Mouse (Mus musculus): Measurements from ENCODE around the gene Atp6v0e2. TPM values are rescaled to one million over a fixed set of nuclear protein-coding genes. Genes with fewer than 3 reads are reported as not detected.

Atp6v0e2 gene
- polyA plus RNA-seq, 1 experiment, result 5.1 TPM

- Histone ChIP-seq H3K4me2 (ENCODE audit: low read depth) (no peak overlapping the region), H3K4me3 (no peak overlapping the region), H3K79me2 (ENCODE audit: control insufficient read depth, insufficient read depth) (no peaks in the 10 kb centered on the region), H3ac (ENCODE audit: control insufficient read depth, insufficient read length) (no peak overlapping the region), H3K36me3 (ENCODE audit: control insufficient read depth, insufficient read depth) (no peaks in the 10 kb centered on the region), H3K27me3 (ENCODE audit: control insufficient read depth, insufficient read depth, insufficient read length) (no peaks in the 10 kb centered on the region)
- TF ChIP-seq POLR2A (IDR thresholded peaks at IDR 0.05; ENCODE audit: insufficient read length, low read depth), result no peak
- TF ChIP-seq SRF (IDR thresholded peaks at IDR 0.05; ENCODE audit: control insufficient read depth, insufficient read length, low read depth), result no peak
These were observed 44.2 kb upstream of the Atp6v0e2 start for GRCm38 (mm10) chr6:48493136-48493730.

- Histone ChIP-seq H3K36me3 (ENCODE audit: control insufficient read depth, insufficient read depth) (no peaks in the 10 kb centered on the region), H3ac (ENCODE audit: control insufficient read depth, insufficient read length) (no peak overlapping the region), H3K4me3 (no peak overlapping the region), H3K4me2 (ENCODE audit: low read depth) (no peak overlapping the region), H3K27me3 (ENCODE audit: control insufficient read depth, insufficient read depth, insufficient read length) (no peaks in the 10 kb centered on the region), H3K79me2 (ENCODE audit: control insufficient read depth, insufficient read depth) (no peaks in the 10 kb centered on the region)
- TF ChIP-seq TCF3 (IDR thresholded peaks at IDR 0.05; ENCODE audit: insufficient read length, low read depth) (no peak), CEBPB (IDR thresholded peaks at IDR 0.05; ENCODE audit: insufficient read depth, poor library complexity, severe bottlenecking) (no peak), MAX (IDR thresholded peaks at IDR 0.05; ENCODE audit: low read depth) (no peak), USF1 (IDR thresholded peaks at IDR 0.05; ENCODE audit: low read depth) (no peak), POLR2A (IDR thresholded peaks at IDR 0.05; ENCODE audit: insufficient read length, low read depth) (no peak), TCF12 (IDR thresholded peaks at IDR 0.05; ENCODE audit: insufficient read depth, poor library complexity, severe bottlenecking) (no peak), POLR2AphosphoS2 (IDR thresholded peaks at IDR 0.05; ENCODE audit: insufficient read length, low read depth) (no peak), E2F4 (IDR thresholded peaks at IDR 0.05; ENCODE audit: insufficient read depth) (no peak), SRF (IDR thresholded peaks at IDR 0.05; ENCODE audit: control insufficient read depth, insufficient read length, low read depth) (no peak), MYOD1 (IDR thresholded peaks at IDR 0.05; ENCODE audit: control insufficient read depth in 1 of 3, insufficient read length in 2 of 3, low read depth in 2 of 3) (no peak), REST (IDR thresholded peaks at IDR 0.05; ENCODE audit: insufficient read depth, insufficient read length) (no peak), MYOG (IDR thresholded peaks at IDR 0.05; ENCODE audit: control insufficient read depth in 1 of 3, insufficient read depth in 1 of 3, insufficient read length in 2 of 3, low read depth in 2 of 3) (no peak)
These were observed 39.9 kb upstream of the Atp6v0e2 start for GRCm38 (mm10) chr6:48497521-48497920.

- Histone ChIP-seq H3K4me3 (peak overlapping the region; percentile 54), H3K36me3 (ENCODE audit: control insufficient read depth, insufficient read depth) (no peaks in the 10 kb centered on the region), H3ac (ENCODE audit: control insufficient read depth, insufficient read length) (no peak overlapping the region), H3K27me3 (ENCODE audit: control insufficient read depth, insufficient read depth, insufficient read length) (no peaks in the 10 kb centered on the region), H3K79me2 (ENCODE audit: control insufficient read depth, insufficient read depth) (peaks cover 6% of the 10 kb centered on the region), H3K4me2 (ENCODE audit: low read depth) (peak overlapping the region; percentile 15)
- TF ChIP-seq MYOD1 (IDR thresholded peaks at IDR 0.05; ENCODE audit: control insufficient read depth in 1 of 3, insufficient read length in 2 of 3, low read depth in 2 of 3) (no peak), E2F4 (IDR thresholded peaks at IDR 0.05; ENCODE audit: insufficient read depth) (no peak), MYOG (IDR thresholded peaks at IDR 0.05; ENCODE audit: control insufficient read depth in 1 of 3, insufficient read depth in 1 of 3, insufficient read length in 2 of 3, low read depth in 2 of 3) (no peak), CEBPB (IDR thresholded peaks at IDR 0.05; ENCODE audit: insufficient read depth, poor library complexity, severe bottlenecking) (no peak), TCF3 (IDR thresholded peaks at IDR 0.05; ENCODE audit: insufficient read length, low read depth) (no peak), MAX (IDR thresholded peaks at IDR 0.05; ENCODE audit: low read depth) (no peak), REST (IDR thresholded peaks at IDR 0.05; ENCODE audit: insufficient read depth, insufficient read length) (no peak), POLR2AphosphoS2 (IDR thresholded peaks at IDR 0.05; ENCODE audit: insufficient read length, low read depth) (no peak)
These were observed 33.6 kb upstream of the Atp6v0e2 start for GRCm38 (mm10) chr6:48503847-48504240.

DNA sequence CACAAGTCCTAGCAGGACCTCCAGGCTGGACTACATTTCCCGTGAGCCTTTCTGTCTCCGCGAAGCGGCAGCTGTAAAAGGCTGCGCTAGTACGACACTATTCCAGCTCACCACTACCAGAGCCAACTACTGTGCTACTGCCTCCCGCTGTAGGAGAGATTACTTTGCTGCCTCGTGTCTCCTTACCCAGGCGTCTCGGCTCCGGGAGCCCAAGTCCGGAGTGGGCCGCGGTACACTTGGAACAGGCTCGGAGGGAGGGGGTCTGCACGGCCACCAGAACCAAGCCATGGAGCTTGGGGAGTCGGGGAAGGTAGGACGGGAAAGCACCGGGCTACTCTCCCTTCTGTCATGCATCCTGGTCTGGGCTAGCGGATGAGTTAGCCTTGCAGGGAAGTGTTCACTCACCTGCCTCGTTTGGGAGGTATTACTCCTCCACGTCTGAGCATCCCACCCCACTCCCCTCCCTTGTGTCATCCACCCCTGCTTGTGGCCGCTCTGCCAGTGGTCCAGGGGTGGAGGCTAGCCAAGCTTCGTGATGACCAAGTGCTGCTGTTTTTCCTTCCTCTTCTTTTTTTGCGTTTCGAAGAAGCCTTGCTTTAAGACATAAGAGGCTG, 33.1 kb upstream of the Atp6v0e2 start:
- TF ChIP-seq CEBPB (IDR thresholded peaks at IDR 0.05; ENCODE audit: insufficient read depth, poor library complexity, severe bottlenecking), result no peak
- no peak for TF ChIP-seq MAX (IDR thresholded peaks at IDR 0.05; ENCODE audit: low read depth)
- TF ChIP-seq REST (IDR thresholded peaks at IDR 0.05; ENCODE audit: insufficient read depth, insufficient read length), result no peak
- TF ChIP-seq TCF12 (IDR thresholded peaks at IDR 0.05; ENCODE audit: insufficient read depth, poor library complexity, severe bottlenecking), result no peak
- TF ChIP-seq USF1 (IDR thresholded peaks at IDR 0.05; ENCODE audit: low read depth), result no peak
- TF ChIP-seq E2F4 (IDR thresholded peaks at IDR 0.05; ENCODE audit: insufficient read depth), result no peak
- TF ChIP-seq MYOD1 (IDR thresholded peaks at IDR 0.05; ENCODE audit: control insufficient read depth in 1 of 3, insufficient read length in 2 of 3, low read depth in 2 of 3), result peak in 1 of 3 experiments; percentile 32
- peak in 2 of 3 experiments; percentile 9 to 25 for TF ChIP-seq MYOG (IDR thresholded peaks at IDR 0.05; ENCODE audit: control insufficient read depth in 1 of 3, insufficient read depth in 1 of 3, insufficient read length in 2 of 3, low read depth in 2 of 3)
- TF ChIP-seq SRF (IDR thresholded peaks at IDR 0.05; ENCODE audit: control insufficient read depth, insufficient read length, low read depth), result no peak
- peak; percentile 72 for TF ChIP-seq POLR2A (IDR thresholded peaks at IDR 0.05; ENCODE audit: insufficient read length, low read depth)
- no peak for TF ChIP-seq TCF3 (IDR thresholded peaks at IDR 0.05; ENCODE audit: insufficient read length, low read depth)
- TF ChIP-seq POLR2AphosphoS2 (IDR thresholded peaks at IDR 0.05; ENCODE audit: insufficient read length, low read depth), result peak; percentile 76
- H3K4me3 ChIP-seq, result peak overlapping the region; percentile 54

DNA sequence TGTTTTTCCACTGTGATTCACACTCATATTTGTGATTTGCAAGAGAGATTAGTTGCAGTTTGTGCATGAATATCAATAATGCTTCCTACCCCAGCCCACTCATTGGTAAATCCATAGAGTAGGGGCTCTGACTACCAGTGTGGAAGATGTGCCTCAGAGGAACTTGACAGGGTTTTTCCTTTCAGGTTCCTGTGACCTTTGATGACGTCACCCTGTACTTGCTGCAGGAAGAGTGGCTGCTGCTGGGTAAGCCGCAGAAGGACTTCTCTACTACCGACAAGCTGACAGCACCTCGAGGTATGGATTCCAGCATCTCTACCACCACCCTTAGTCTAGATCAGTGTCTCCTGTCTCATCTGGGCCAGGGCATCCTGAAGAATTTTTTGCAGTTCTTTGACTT, 29.3 kb upstream of the Atp6v0e2 start:
- Histone ChIP-seq H3K79me2 (ENCODE audit: control insufficient read depth, insufficient read depth) (peaks cover 6% of the 10 kb centered on the region), H3K4me3 (no peak overlapping the region), H3K27me3 (ENCODE audit: control insufficient read depth, insufficient read depth, insufficient read length) (no peaks in the 10 kb centered on the region), H3K4me2 (ENCODE audit: low read depth) (no peak overlapping the region), H3ac (ENCODE audit: control insufficient read depth, insufficient read length) (no peak overlapping the region), H3K36me3 (ENCODE audit: control insufficient read depth, insufficient read depth) (no peaks in the 10 kb centered on the region)
- TF ChIP-seq MYOG (IDR thresholded peaks at IDR 0.05; ENCODE audit: control insufficient read depth in 1 of 3, insufficient read depth in 1 of 3, insufficient read length in 2 of 3, low read depth in 2 of 3) (no peak), TCF3 (IDR thresholded peaks at IDR 0.05; ENCODE audit: insufficient read length, low read depth) (no peak), SRF (IDR thresholded peaks at IDR 0.05; ENCODE audit: control insufficient read depth, insufficient read length, low read depth) (no peak), MAX (IDR thresholded peaks at IDR 0.05; ENCODE audit: low read depth) (no peak), TCF12 (IDR thresholded peaks at IDR 0.05; ENCODE audit: insufficient read depth, poor library complexity, severe bottlenecking) (no peak), POLR2AphosphoS2 (IDR thresholded peaks at IDR 0.05; ENCODE audit: insufficient read length, low read depth) (no peak), MYOD1 (IDR thresholded peaks at IDR 0.05; ENCODE audit: control insufficient read depth in 1 of 3, insufficient read length in 2 of 3, low read depth in 2 of 3) (no peak), POLR2A (IDR thresholded peaks at IDR 0.05; ENCODE audit: insufficient read length, low read depth) (no peak), REST (IDR thresholded peaks at IDR 0.05; ENCODE audit: insufficient read depth, insufficient read length) (no peak), E2F4 (IDR thresholded peaks at IDR 0.05; ENCODE audit: insufficient read depth) (no peak), USF1 (IDR thresholded peaks at IDR 0.05; ENCODE audit: low read depth) (no peak), CEBPB (IDR thresholded peaks at IDR 0.05; ENCODE audit: insufficient read depth, poor library complexity, severe bottlenecking) (no peak)

More for the DNA sequence above, 33.1 kb upstream of the Atp6v0e2 start:
- H3K4me2 ChIP-seq (ENCODE audit: low read depth), result peak overlapping the region; percentile 84
- H3K36me3 ChIP-seq (ENCODE audit: control insufficient read depth, insufficient read depth), result no peaks in the 10 kb centered on the region
- H3K27me3 ChIP-seq (ENCODE audit: control insufficient read depth, insufficient read depth, insufficient read length), result no peaks in the 10 kb centered on the region
- H3ac ChIP-seq (ENCODE audit: control insufficient read depth, insufficient read length), result no peak overlapping the region
- peaks cover 6% of the 10 kb centered on the region for H3K79me2 ChIP-seq (ENCODE audit: control insufficient read depth, insufficient read depth)

Data from myocyte (in vitro differentiated cells).